Mouse (Mus musculus) E14TG2a.4 (cell line): ENCODE measurements at regions not wholly inside any gene's neighbourhood (a gene's known extent, or its start where the extent isn't known, plus 50 kb on each side); places are given as distances from the start of the nearest gene placed in this dataset.

Experiments used
- H3K27me3 ChIP-seq: 2 replicates; pipeline ENCODE4 v1.6.1; 2014; ENCODE audit warnings: low read length, control low read depth; ENCODE audit not compliant: insufficient read depth
- H3K36me3 ChIP-seq: 2 replicates; pipeline ENCODE4 v1.6.1; 2014; ENCODE audit warnings: low read length, control low read depth; ENCODE audit not compliant: insufficient read depth
- H3K4me1 ChIP-seq: replicated peaks from 2 replicates; pipeline ENCODE4 v1.6.1; 2014; ENCODE audit warnings: low read depth, low read length, control low read depth
- H3K4me3 ChIP-seq: replicated peaks from 2 replicates; pipeline ENCODE4 v1.5.1; 2014; ENCODE audit warnings: mild to moderate bottlenecking, low read length
- H3K9me3 ChIP-seq: 2 replicates; pipeline ENCODE4 v1.6.1; 2014; ENCODE audit warnings: low read length, control low read depth
- CTCF ChIP-seq: conservative IDR thresholded peaks from 2 replicates; pipeline ENCODE4 v1.5.1; 2014; ENCODE audit warnings: low read length
- NANOG ChIP-seq: IDR thresholded peaks from 2 replicates; pipeline ENCODE4 v1.6.1; 2014; ENCODE audit warnings: borderline replicate concordance, low read length, mixed read lengths
- POU5F1 ChIP-seq: IDR thresholded peaks from 2 replicates; pipeline ENCODE4 v1.6.1; 2014; ENCODE audit warnings: low read length, borderline replicate concordance

DNA sequence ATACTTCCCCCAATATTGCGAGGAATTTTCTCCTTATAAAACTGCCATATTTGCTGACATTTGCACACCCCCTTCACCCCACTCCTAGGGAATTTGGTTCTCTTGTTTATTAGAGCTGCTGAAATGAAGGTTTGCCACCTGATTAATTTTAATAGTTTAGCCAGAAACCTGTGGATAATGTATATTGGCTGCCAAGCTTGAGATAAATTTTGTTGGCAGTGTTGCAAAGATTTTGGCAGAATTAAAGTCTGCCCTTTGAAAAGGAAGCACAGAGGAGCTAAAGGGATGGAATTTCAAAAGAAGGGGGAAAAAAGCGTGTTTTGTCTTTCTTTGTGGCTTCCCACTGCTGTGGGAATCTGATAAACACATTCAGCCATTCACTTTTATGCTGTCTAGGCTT is 354.6 kb upstream of the Car10 start:
- TF ChIP-seq POU5F1 (no peak), CTCF (no peak), NANOG (no peak)
- H3K9me3 ChIP-seq: no peaks in the 10 kb centered on the region
- H3K36me3 ChIP-seq: no peaks in the 10 kb centered on the region
- H3K4me3 ChIP-seq: no peak overlapping the region
- H3K4me1 ChIP-seq: no peaks in the 10 kb centered on the region
- no peaks in the 10 kb centered on the region for H3K27me3 ChIP-seq

DNA sequence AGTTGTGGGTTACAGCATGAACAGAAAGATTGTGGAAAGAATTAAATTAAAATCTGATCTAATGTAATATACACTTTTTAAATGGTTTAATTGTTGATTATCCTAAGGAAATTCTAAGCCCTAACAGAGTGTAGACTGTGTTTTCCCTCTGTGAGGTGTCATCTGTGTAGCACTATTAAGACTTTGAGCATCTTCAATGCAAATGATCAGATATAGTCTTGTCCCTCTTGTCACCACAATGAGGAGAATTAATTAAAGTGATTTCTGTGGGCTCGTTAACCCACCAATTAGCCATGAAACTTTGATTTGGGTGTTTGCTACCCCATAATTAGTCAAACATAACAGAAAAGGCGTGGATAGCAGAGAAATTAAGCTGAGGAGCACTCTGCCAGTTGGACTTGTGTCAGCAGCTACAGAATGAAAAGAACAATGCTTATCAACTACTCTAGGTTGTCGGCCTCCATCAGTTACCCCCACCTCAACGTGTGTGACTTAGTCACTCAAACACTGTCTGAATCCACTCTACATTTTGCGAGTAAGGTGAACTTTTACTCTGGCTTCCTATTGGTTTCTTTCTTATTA is 339.4 kb upstream of the Car10 start:
- no peaks in the 10 kb centered on the region for H3K27me3 ChIP-seq
- no peaks in the 10 kb centered on the region for H3K4me1 ChIP-seq
- no peak for TF ChIP-seq CTCF
- TF ChIP-seq NANOG: no peak
- TF ChIP-seq POU5F1: no peak
- H3K4me3 ChIP-seq: no peak overlapping the region
- H3K9me3 ChIP-seq: no peaks in the 10 kb centered on the region
- no peaks in the 10 kb centered on the region for H3K36me3 ChIP-seq

DNA sequence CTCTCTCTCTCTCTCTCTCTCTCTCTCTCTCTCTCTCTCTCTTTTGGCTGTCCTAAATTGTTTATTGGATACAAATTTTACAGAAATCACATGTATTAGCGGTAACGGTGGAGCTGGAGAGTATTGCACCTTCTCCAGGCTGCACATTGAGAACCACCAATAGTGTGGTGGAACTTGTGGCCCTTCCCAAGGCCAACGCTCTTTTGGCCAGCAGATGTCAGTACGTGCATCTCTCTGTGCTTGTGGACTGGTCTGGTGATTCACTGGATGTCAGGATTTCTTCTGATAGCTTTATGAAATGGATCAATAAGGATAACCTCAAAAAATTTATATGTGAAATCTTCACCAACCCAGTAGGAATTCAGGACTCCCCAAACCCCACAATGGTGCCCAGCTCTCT is 327.9 kb upstream of the Car10 start:
- Histone ChIP-seq H3K36me3 (no peaks in the 10 kb centered on the region), H3K4me1 (no peaks in the 10 kb centered on the region), H3K4me3 (no peak overlapping the region), H3K27me3 (no peaks in the 10 kb centered on the region), H3K9me3 (no peaks in the 10 kb centered on the region)
- TF ChIP-seq POU5F1: no peak
- no peak for TF ChIP-seq NANOG
- TF ChIP-seq CTCF: no peak

DNA sequence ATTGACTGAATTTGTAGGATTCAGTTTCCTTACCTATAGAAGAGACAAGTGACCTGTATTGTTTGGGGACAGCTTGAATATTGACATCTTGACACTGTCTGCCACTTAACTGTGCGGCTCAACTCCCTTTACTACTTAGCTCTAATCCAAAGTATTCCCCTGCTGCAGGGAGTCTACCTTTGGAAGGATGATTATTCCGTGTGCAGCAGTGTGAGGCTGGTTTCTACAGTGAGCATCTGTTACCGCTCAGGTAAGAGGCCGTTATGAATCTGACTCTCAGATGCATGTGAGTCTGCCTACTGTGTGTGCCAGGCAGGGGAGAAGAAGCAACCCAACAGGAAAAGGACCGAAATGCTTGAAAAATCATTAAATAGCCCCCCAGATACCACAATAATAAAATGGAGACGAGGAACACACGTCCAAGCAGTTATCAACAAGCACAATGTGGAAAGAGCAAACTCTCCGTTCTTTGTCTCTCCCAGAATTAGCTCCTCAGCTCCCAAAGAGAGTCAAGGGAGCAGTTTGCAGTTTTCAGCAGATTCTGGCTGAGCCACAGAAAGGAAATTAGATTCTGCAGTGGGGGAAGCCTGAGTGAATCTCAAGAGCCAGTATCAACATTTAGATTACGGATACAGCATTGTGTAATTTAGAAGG is 324.8 kb upstream of the Car10 start:
- Histone ChIP-seq H3K4me1 (no peaks in the 10 kb centered on the region), H3K9me3 (no peaks in the 10 kb centered on the region), H3K4me3 (no peak overlapping the region), H3K36me3 (no peaks in the 10 kb centered on the region), H3K27me3 (no peaks in the 10 kb centered on the region)
- TF ChIP-seq POU5F1 (no peak), NANOG (no peak), CTCF (no peak)

DNA sequence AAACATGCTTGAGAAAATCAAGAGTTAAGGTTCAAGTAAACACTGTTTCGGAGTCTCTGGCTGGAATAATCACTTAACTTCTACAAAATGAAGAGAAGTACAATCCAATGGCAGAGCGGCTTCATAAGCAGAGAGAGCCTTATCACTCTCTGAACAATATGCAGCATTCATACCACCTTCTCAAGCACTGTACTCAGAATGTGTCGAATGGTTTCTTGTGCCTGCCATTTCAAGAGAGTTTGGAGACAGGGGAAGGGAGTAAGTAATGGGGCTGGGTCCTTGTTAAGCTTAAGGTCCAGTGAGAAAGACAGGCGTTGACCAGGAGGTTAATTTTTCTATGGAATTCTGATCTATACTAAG is 324.3 kb upstream of the Car10 start:
- Histone ChIP-seq H3K36me3 (no peaks in the 10 kb centered on the region), H3K27me3 (no peaks in the 10 kb centered on the region), H3K4me1 (no peaks in the 10 kb centered on the region), H3K9me3 (no peaks in the 10 kb centered on the region), H3K4me3 (no peak overlapping the region)
- TF ChIP-seq NANOG (no peak), CTCF (no peak), POU5F1 (no peak)

DNA sequence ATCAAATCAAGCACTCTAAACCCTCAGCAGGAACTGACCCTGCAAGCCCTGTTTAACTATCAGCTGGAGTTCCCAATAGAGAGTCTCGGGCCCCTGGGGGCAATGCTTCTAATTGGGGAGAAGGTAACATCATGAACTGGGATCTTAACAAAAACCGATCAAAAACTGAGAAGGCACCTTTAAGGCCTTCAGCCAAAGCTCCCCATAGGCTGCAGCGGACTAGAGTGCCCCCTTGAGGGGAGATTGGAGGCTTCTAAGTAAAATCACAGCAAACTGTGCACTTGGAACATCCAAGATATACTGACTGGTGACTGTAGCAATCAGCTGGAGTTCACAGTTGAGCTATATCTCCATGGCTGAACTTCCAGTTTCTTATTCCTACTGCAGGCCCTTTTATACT is 323.0 kb upstream of the Car10 start:
- H3K36me3 ChIP-seq: no peaks in the 10 kb centered on the region
- no peaks in the 10 kb centered on the region for H3K27me3 ChIP-seq
- TF ChIP-seq CTCF: peak; percentile 26; the same call in 1 of the 2 replicates
- TF ChIP-seq NANOG: no peak
- no peak for TF ChIP-seq POU5F1
- no peaks in the 10 kb centered on the region for H3K9me3 ChIP-seq
- no peaks in the 10 kb centered on the region for H3K4me1 ChIP-seq
- no peak overlapping the region for H3K4me3 ChIP-seq

DNA sequence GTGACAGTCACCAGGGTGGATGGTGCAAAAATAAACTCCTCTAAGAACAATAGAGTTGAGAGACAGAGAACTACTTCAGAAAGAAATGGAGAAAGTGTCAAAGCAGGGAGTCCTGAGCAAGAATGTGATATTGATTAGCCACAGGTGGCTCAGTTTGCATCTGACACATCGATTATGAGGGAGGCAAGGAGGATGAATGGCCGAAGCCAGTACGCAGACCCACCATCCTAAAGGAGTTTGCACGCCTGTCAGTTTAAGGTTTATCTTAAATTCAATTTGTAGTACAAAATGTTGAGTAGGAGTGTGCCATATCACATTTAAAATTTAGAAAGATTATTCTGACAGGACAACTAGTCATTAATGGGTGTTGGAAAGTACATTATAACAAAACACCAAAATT is 298.6 kb upstream of the Car10 start:
- Histone ChIP-seq H3K27me3 (no peaks in the 10 kb centered on the region), H3K9me3 (peaks cover 12% of the 10 kb centered on the region), H3K36me3 (no peaks in the 10 kb centered on the region), H3K4me1 (no peaks in the 10 kb centered on the region), H3K4me3 (no peak overlapping the region)
- TF ChIP-seq CTCF (no peak), POU5F1 (no peak), NANOG (no peak)
